Mouse (Mus musculus) C2C12 (cell line): ENCODE results near the gene Sirpa. TPM values are rescaled to one million over a fixed set of nuclear protein-coding genes. Genes with fewer than 3 reads are reported as not detected.

Experiments used
- H3K27me3 ChIP-seq: one replicate; pipeline ENCODE4 v1.6.1; 2011; ENCODE audit not compliant: control insufficient read depth, insufficient read depth, insufficient read length
- H3K36me3 ChIP-seq: one replicate; pipeline ENCODE4 v1.6.1; 2011; ENCODE audit not compliant: control insufficient read depth, insufficient read depth
- H3K4me3 ChIP-seq: one replicate; pipeline ENCODE4 v1.5.1; 2011; ENCODE audit warnings: mild to moderate bottlenecking, control low read depth; ENCODE audit not compliant: poor library complexity, insufficient read depth, severe bottlenecking
- H3K79me2 ChIP-seq: one replicate; pipeline ENCODE4 v1.6.1; 2011; ENCODE audit not compliant: control insufficient read depth, insufficient read depth
- H3K79me3 ChIP-seq: one replicate; pipeline ENCODE4 v1.6.1; 2011; ENCODE audit warnings: low read depth, control low read depth
- H3ac ChIP-seq: one replicate; pipeline ENCODE3; 2011; ENCODE audit warnings: low read depth; ENCODE audit not compliant: control insufficient read depth, insufficient read length
- CEBPB ChIP-seq: IDR thresholded peaks from one replicate; pipeline ENCODE4 v1.6.1; 2011; ENCODE audit warnings: low read depth, mild to moderate bottlenecking, control low read depth, moderate library complexity
- CTCF ChIP-seq: IDR thresholded peaks from one replicate; pipeline ENCODE4 v1.5.1; 2011; ENCODE audit not compliant: control insufficient read depth, insufficient read depth, insufficient read length
- FOSL1 ChIP-seq: IDR thresholded peaks from one replicate; pipeline ENCODE4 v1.8.0; 2011; ENCODE audit warnings: mild to moderate bottlenecking, low read length; ENCODE audit not compliant: poor library complexity, insufficient read depth, severe bottlenecking
- MAX ChIP-seq: IDR thresholded peaks from one replicate; pipeline ENCODE4 v1.6.1; 2011; ENCODE audit warnings: mild to moderate bottlenecking, control low read depth
- MYOD1 ChIP-seq: IDR thresholded peaks from one replicate; pipeline ENCODE4 v1.6.1; 2011; ENCODE audit warnings: low read depth; ENCODE audit not compliant: control insufficient read depth, insufficient read length
- MYOG ChIP-seq: IDR thresholded peaks from one replicate; pipeline ENCODE4 v1.6.1; 2011; ENCODE audit not compliant: control insufficient read depth, insufficient read length; ENCODE audit errors: extremely low read depth
- USF1 ChIP-seq: IDR thresholded peaks from one replicate; pipeline ENCODE4 v1.6.1; 2011; ENCODE audit warnings: low read depth, mild to moderate bottlenecking, control low read depth, moderate library complexity
- polyA plus RNA-seq: library from polyadenylated mRNA; unstranded; fragments of >200 nt; fragmentation: generic; extraction: Trizol; gene quantifications from one replicate; pipeline ENCODE4 v1.2.1, GENCODE M21; 2012; ENCODE audit warnings: missing spikeins

The Sirpa gene
- polyA plus RNA-seq, 1 experiment, result 0.12 TPM

GRCm38 (mm10) chr2:129630978-129631660 is 38.5 kb downstream of the Sirpa start:
- Histone ChIP-seq H3K79me2 (no peaks in the 10 kb centered on the region), H3K27me3 (no peaks in the 10 kb centered on the region), H3K36me3 (no peaks in the 10 kb centered on the region), H3K4me3 (no peak overlapping the region), H3ac (no peak overlapping the region), H3K79me3 (no peaks in the 10 kb centered on the region)
- TF ChIP-seq MAX (no peak), CTCF (no peak), MYOG (no peak), USF1 (no peak), CEBPB (no peak)

- Histone ChIP-seq H3K79me2 (no peaks in the 10 kb centered on the region), H3K27me3 (no peaks in the 10 kb centered on the region), H3K79me3 (no peaks in the 10 kb centered on the region), H3ac (no peak overlapping the region), H3K36me3 (no peaks in the 10 kb centered on the region), H3K4me3 (no peak overlapping the region)
- TF ChIP-seq CTCF (no peak), FOSL1 (no peak), MYOG (no peak), MYOD1 (no peak), USF1 (no peak), MAX (no peak), CEBPB (no peak)
These were observed 39.7 kb downstream of the Sirpa start for GRCm38 (mm10) chr2:129632324-129632723.

GRCm38 (mm10) chr2:129633077-129633732 is 40.6 kb downstream of the Sirpa start:
- Histone ChIP-seq H3K36me3 (no peaks in the 10 kb centered on the region), H3ac (no peak overlapping the region), H3K4me3 (no peak overlapping the region), H3K79me3 (no peaks in the 10 kb centered on the region), H3K79me2 (no peaks in the 10 kb centered on the region), H3K27me3 (no peaks in the 10 kb centered on the region)
- no peak for TF ChIP-seq CTCF
- TF ChIP-seq MAX, result peak; percentile 22

GRCm38 (mm10) chr2:129633982-129634381 is 41.3 kb downstream of the Sirpa start:
- H3K4me3 ChIP-seq, result no peak overlapping the region
- H3K79me3 ChIP-seq, result no peaks in the 10 kb centered on the region
- no peaks in the 10 kb centered on the region for H3K36me3 ChIP-seq
- TF ChIP-seq USF1, result no peak
- no peak for TF ChIP-seq CTCF
- no peak for TF ChIP-seq MAX
- TF ChIP-seq MYOD1, result no peak
- TF ChIP-seq MYOG, result no peak
- no peak for TF ChIP-seq FOSL1
- no peak for TF ChIP-seq CEBPB
- no peak overlapping the region for H3ac ChIP-seq
- no peaks in the 10 kb centered on the region for H3K79me2 ChIP-seq
- H3K27me3 ChIP-seq, result no peaks in the 10 kb centered on the region

GRCm38 (mm10) chr2:129652616-129653015 is 60.0 kb downstream of the Sirpa start:
- TF ChIP-seq CTCF (no peak), CEBPB (no peak), MYOG (no peak), FOSL1 (no peak), MAX (no peak), MYOD1 (no peak), USF1 (no peak)
- H3ac ChIP-seq, result no peak overlapping the region
- no peaks in the 10 kb centered on the region for H3K79me2 ChIP-seq
- no peak overlapping the region for H3K4me3 ChIP-seq
- H3K79me3 ChIP-seq, result no peaks in the 10 kb centered on the region
- H3K36me3 ChIP-seq, result no peaks in the 10 kb centered on the region
- peaks cover 5% of the 10 kb centered on the region for H3K27me3 ChIP-seq

GRCm38 (mm10) chr2:129653632-129654031 is 61.0 kb downstream of the Sirpa start:
- no peaks in the 10 kb centered on the region for H3K36me3 ChIP-seq
- H3K27me3 ChIP-seq, result peaks cover 5% of the 10 kb centered on the region
- H3ac ChIP-seq, result no peak overlapping the region
- no peak for TF ChIP-seq FOSL1
- TF ChIP-seq MAX, result no peak
- no peak for TF ChIP-seq MYOG
- TF ChIP-seq USF1, result no peak
- TF ChIP-seq CEBPB, result no peak
- no peak for TF ChIP-seq CTCF
- TF ChIP-seq MYOD1, result no peak
- no peak overlapping the region for H3K4me3 ChIP-seq
- no peaks in the 10 kb centered on the region for H3K79me3 ChIP-seq
- no peaks in the 10 kb centered on the region for H3K79me2 ChIP-seq
